Mouse (Mus musculus): ENCODE measurements around the gene Olfr169. TPM values are rescaled to one million over a fixed set of nuclear protein-coding genes. Genes with fewer than 3 reads are reported as not detected.
"Not testable (repeated sequence)": the region's sequence is repeated elsewhere in the genome, so short reads cannot be mapped to it uniquely, and the experiment has no call there.

Olfr169 gene
- not detected in 2 replicates for polyA plus RNA-seq (2016; fragmentation: Nextera tagmentation; extraction: Ambion mirVana)

GRCm38 (mm10) chr16:19571709-19572108 lies at the start of gene Olfr169:
Gene Olfr169, minus strand, starts transcription at chr16:19571809.
- not testable (repeated sequence) for DNase-seq (ENCODE audit: low spot score); H3K9me3 ChIP-seq; H3K4me3 ChIP-seq; H3K36me3 ChIP-seq (replicated peaks); H3K27me3 ChIP-seq (replicated peaks; ENCODE audit: low read depth, poor library complexity, severe bottlenecking); H3K4me1 ChIP-seq; H3K27ac ChIP-seq (replicated peaks)
- WGBS: 93% methylated on average over 2 of the region's 2 CpGs

GRCm38 (mm10) chr16:19611782-19612181 lies 40.2 kb upstream of the Olfr169 start, which contains the start of gene Olfr170:
Gene Olfr170, minus strand, starts transcription at chr16:19611882.
- not testable (repeated sequence) for H3K27ac ChIP-seq (replicated peaks); H3K4me1 ChIP-seq; H3K27me3 ChIP-seq (replicated peaks; ENCODE audit: low read depth, poor library complexity, severe bottlenecking); H3K36me3 ChIP-seq (replicated peaks); H3K9me3 ChIP-seq; DNase-seq (ENCODE audit: low spot score); H3K4me3 ChIP-seq
- 92% methylated on average over 2 of the region's 2 CpGs for WGBS

- Histone ChIP-seq H3K27ac (replicated peaks) (no peak overlapping the region), H3K9me3 (peaks cover 4% of the 10 kb centered on the region; the same call in 1 of the 2 replicates), H3K36me3 (replicated peaks) (no peaks in the 10 kb centered on the region), H3K4me1 (no peaks in the 10 kb centered on the region), H3K4me3 (no peak overlapping the region), H3K27me3 (replicated peaks; ENCODE audit: low read depth, poor library complexity, severe bottlenecking) (no peaks in the 10 kb centered on the region)
- DNase-seq (ENCODE audit: low spot score): no peak
- 62% methylated on average over 2 of the region's 2 CpGs for WGBS
Measured at GRCm38 (mm10) chr16:19603166-19603565, 31.6 kb upstream of the Olfr169 start.

GRCm38 (mm10) chr16:19553429-19553828 lies 18.2 kb downstream of the Olfr169 start:
- not testable (repeated sequence) for H3K27ac ChIP-seq (replicated peaks); H3K4me1 ChIP-seq; H3K9me3 ChIP-seq; H3K4me3 ChIP-seq; DNase-seq (ENCODE audit: low spot score); H3K36me3 ChIP-seq (replicated peaks); H3K27me3 ChIP-seq (replicated peaks; ENCODE audit: low read depth, poor library complexity, severe bottlenecking)
- 86% methylated on average over 7 of the region's 7 CpGs for WGBS

GRCm38 (mm10) chr16:19552246-19552645 lies 19.4 kb downstream of the Olfr169 start:
- not testable (repeated sequence) for H3K4me1 ChIP-seq; H3K4me3 ChIP-seq; H3K27me3 ChIP-seq (replicated peaks; ENCODE audit: low read depth, poor library complexity, severe bottlenecking); H3K9me3 ChIP-seq; H3K36me3 ChIP-seq (replicated peaks); DNase-seq (ENCODE audit: low spot score); H3K27ac ChIP-seq (replicated peaks)
- 92% methylated on average over 3 of the region's 3 CpGs for WGBS

- H3K4me3 ChIP-seq: no peak within 1 kb of the TSS
- H3K36me3 ChIP-seq (replicated peaks): no peaks in the 10 kb centered on the region
- no peaks in the 10 kb centered on the region for H3K4me1 ChIP-seq
- H3K27me3 ChIP-seq (replicated peaks; ENCODE audit: low read depth, poor library complexity, severe bottlenecking): no peaks in the 10 kb centered on the region
- DNase-seq (ENCODE audit: low spot score): no peak
- no peak within 1 kb of the TSS for H3K27ac ChIP-seq (replicated peaks)
- H3K9me3 ChIP-seq: peaks cover 4% of the 10 kb centered on the region; the same call in 1 of the 2 replicates
Measured at GRCm38 (mm10) chr16:19535455-19535854, 36.2 kb downstream of the Olfr169 start, which contains the start of gene Olfr168. Gene Olfr168, minus strand, starts transcription at chr16:19535555.

- H3K36me3 ChIP-seq (replicated peaks): no peaks in the 10 kb centered on the region
- 90% methylated on average over 2 of the region's 2 CpGs for WGBS
- H3K4me1 ChIP-seq: no peaks in the 10 kb centered on the region
- H3K4me3 ChIP-seq: no peak within 1 kb of the TSS
- no peak within 1 kb of the TSS for H3K27ac ChIP-seq (replicated peaks)
- DNase-seq (ENCODE audit: low spot score): no peak
- H3K9me3 ChIP-seq: no peaks in the 10 kb centered on the region
- H3K27me3 ChIP-seq (replicated peaks; ENCODE audit: low read depth, poor library complexity, severe bottlenecking): no peaks in the 10 kb centered on the region
Measured at GRCm38 (mm10) chr16:19522166-19522565, 49.4 kb downstream of the Olfr169 start, which contains the start of gene Olfr167. Gene Olfr167, minus strand, starts transcription at chr16:19522266.

Other genes starting within 250 kb of the Olfr169 start
- not detected in 2 replicates for gene Olfr165, start 148.7 kb downstream of the Olfr169 start, polyA plus RNA-seq (2016; fragmentation: Nextera tagmentation; extraction: Ambion mirVana)
- gene Olfr166, start 88.1 kb downstream of the Olfr169 start, polyA plus RNA-seq (2016; fragmentation: Nextera tagmentation; extraction: Ambion mirVana): not detected in 2 replicates
- gene Olfr167, start 49.5 kb downstream of the Olfr169 start, polyA plus RNA-seq (2016; fragmentation: Nextera tagmentation; extraction: Ambion mirVana): not detected in 2 replicates
- not detected in 2 replicates for gene Olfr168, start 36.3 kb downstream of the Olfr169 start, polyA plus RNA-seq (2016; fragmentation: Nextera tagmentation; extraction: Ambion mirVana)
- not detected in 2 replicates for gene Olfr170, start 40.1 kb upstream of the Olfr169 start, polyA plus RNA-seq (2016; fragmentation: Nextera tagmentation; extraction: Ambion mirVana)
- gene Olfr171, start 58.1 kb upstream of the Olfr169 start, polyA plus RNA-seq (2016; fragmentation: Nextera tagmentation; extraction: Ambion mirVana): not detected in 2 replicates
- gene Lamp3, start 134.6 kb upstream of the Olfr169 start, polyA plus RNA-seq (2016; fragmentation: Nextera tagmentation; extraction: Ambion mirVana): 0.05 and 0.11 TPM in 2 replicates
- 40.2 and 42.2 TPM in 2 replicates for gene B3gnt5, start 188.4 kb upstream of the Olfr169 start, polyA plus RNA-seq (2016; fragmentation: Nextera tagmentation; extraction: Ambion mirVana)

Measured in embryonic facial prominence, embryonic 10.5 days (tissue).